Comparison of ENCODE assay signal across 21 mouse cellular contexts in genomic region chr3:83987533-83988112, GRCm38 (mm10). TPM values are rescaled to one million over a fixed set of nuclear protein-coding genes. Genes with fewer than 3 reads are reported as not detected.
DNase-seq lines count a peak whose midpoint lies in the region; ATAC-seq lines count a peak whose summit lies in the region.
"Had no signal": no experiment of that assay in that cellular context is flagged by ENCODE, and none has a peak within 500 bp of the region (broad histone marks: within the 10 kb centered on the region; RNA-seq: fewer than 3 reads in every experiment).

No protein-coding gene starts in this region.

- WGBS in limb, embryonic 12.5 days = 63% methylated on average over 8 of the region's 8 CpGs
- WGBS in limb, embryonic 10.5 days = 79% methylated on average over 8 of the region's 8 CpGs
- 51% methylated on average over 8 of the region's 8 CpGs for WGBS in embryonic facial prominence, embryonic 14.5 days
- WGBS in limb, embryonic 13.5 days = 60% methylated on average over 8 of the region's 8 CpGs
- 67% methylated on average over 8 of the region's 8 CpGs for WGBS in stomach, embryonic 15.5 days

- H3K27ac ChIP-seq in limb, embryonic 12.5 days = peak overlapping the region; percentile 29; the same call in 1 of the 2 replicates
- no peak overlapping the region for H3K27ac ChIP-seq in limb, embryonic 10.5 days
- H3K27ac ChIP-seq in embryonic facial prominence, embryonic 14.5 days (replicated peaks; ENCODE audit: low read depth, low read length) = peak overlapping the region; percentile 34
- no peak overlapping the region for H3K27ac ChIP-seq in limb, embryonic 13.5 days
- peak overlapping the region; percentile 48 for H3K27ac ChIP-seq in stomach, embryonic 15.5 days
- H3K27ac ChIP-seq: hindbrain, embryonic 15.5 days; liver, embryonic 14.5 days had no signal

- H3K4me3 ChIP-seq in limb, embryonic 12.5 days (replicated peaks) = no peak overlapping the region
- H3K4me3 ChIP-seq in limb, embryonic 10.5 days = no peak overlapping the region
- H3K4me3 ChIP-seq in embryonic facial prominence, embryonic 14.5 days (ENCODE audit: low read depth, low read length) = no peak overlapping the region
- H3K4me3 ChIP-seq in limb, embryonic 13.5 days = no peak overlapping the region
- no peak overlapping the region for H3K4me3 ChIP-seq in stomach, embryonic 15.5 days (replicated peaks)
- H3K4me3 ChIP-seq: heart, embryonic 13.5 days; hindbrain, embryonic 15.5 days; midbrain, embryonic 13.5 days had no signal

- no peak for ATAC-seq in limb, embryonic 12.5 days (ENCODE audit: insufficient number of reproducible peaks, insufficient read depth, low FRiP score, low TSS enrichment, low read depth)
- no peak for ATAC-seq in embryonic facial prominence, embryonic 14.5 days (ENCODE audit: low read depth)
- no peak for ATAC-seq in limb, embryonic 13.5 days (ENCODE audit: low FRiP score, low read depth)
- no peak for ATAC-seq in stomach, embryonic 15.5 days (ENCODE audit: insufficient read depth, low FRiP score, low read depth)
- ATAC-seq: midbrain, embryonic 13.5 days; Patski had no signal

- DNase-seq in limb, embryonic 10.5 days (ENCODE audit: low spot score) = no peak
- DNase-seq in embryonic facial prominence, embryonic 14.5 days (ENCODE audit: low spot score) = peak; percentile 64
- no peak for DNase-seq in adrenal gland, adult 8-10 months
- DNase-seq in layer of hippocampus, postnatal 10 days (ENCODE audit: low spot score in 2 of 2) = no peak
- DNase-seq in adrenal gland, postnatal 10 days = no peak
- DNase-seq: cerebellum, adult 18-20 months; heart, adult 18-20 months; heart, postnatal 4 days; kidney, adult 18-20 months; kidney, postnatal 10 days; left cerebral cortex, postnatal 4 days; right cerebral cortex, postnatal 14 days; spleen, adult 18-20 months had no signal

- H3K4me1 ChIP-seq in limb, embryonic 12.5 days (replicated peaks) = peaks cover 74% of the 10 kb centered on the region
- H3K4me1 ChIP-seq in limb, embryonic 10.5 days = peaks cover 83% of the 10 kb centered on the region
- peaks cover 46% of the 10 kb centered on the region for H3K4me1 ChIP-seq in embryonic facial prominence, embryonic 14.5 days (ENCODE audit: control insufficient read depth, insufficient read depth, low read length)
- peaks cover 79% of the 10 kb centered on the region for H3K4me1 ChIP-seq in limb, embryonic 13.5 days
- peaks cover 43% of the 10 kb centered on the region for H3K4me1 ChIP-seq in stomach, embryonic 15.5 days

- no peaks in the 10 kb centered on the region for H3K36me3 ChIP-seq in limb, embryonic 12.5 days
- 0 out of 2 replicates have a peak, but pooled peaks cover 5% of the 10 kb centered on the region for H3K36me3 ChIP-seq in limb, embryonic 10.5 days
- no peaks in the 10 kb centered on the region for H3K36me3 ChIP-seq in embryonic facial prominence, embryonic 14.5 days (ENCODE audit: control insufficient read depth, insufficient read depth, low read length)
- H3K36me3 ChIP-seq in limb, embryonic 13.5 days = no peaks in the 10 kb centered on the region
- H3K36me3 ChIP-seq in stomach, embryonic 15.5 days = no peaks in the 10 kb centered on the region
- H3K36me3 ChIP-seq: heart, embryonic 13.5 days; hindbrain, embryonic 15.5 days; midbrain, embryonic 13.5 days had no signal

- H3K4me2 ChIP-seq in limb, embryonic 12.5 days = no peak overlapping the region
- no peak overlapping the region for H3K4me2 ChIP-seq in embryonic facial prominence, embryonic 14.5 days (ENCODE audit: low read depth, low read length)
- peak overlapping the region; percentile 25 for H3K4me2 ChIP-seq in limb, embryonic 13.5 days (replicated peaks)
- no peak overlapping the region for H3K4me2 ChIP-seq in stomach, embryonic 15.5 days
- H3K4me2 ChIP-seq: heart, embryonic 13.5 days; hindbrain, embryonic 15.5 days; midbrain, embryonic 13.5 days had no signal

- no peaks in the 10 kb centered on the region for H3K9me3 ChIP-seq in limb, embryonic 12.5 days
- H3K9me3 ChIP-seq in limb, embryonic 10.5 days (replicated peaks) = no peaks in the 10 kb centered on the region
- H3K9me3 ChIP-seq in embryonic facial prominence, embryonic 14.5 days (ENCODE audit: control insufficient read depth, low read length) = no peaks in the 10 kb centered on the region
- no peaks in the 10 kb centered on the region for H3K9me3 ChIP-seq in limb, embryonic 13.5 days
- no peaks in the 10 kb centered on the region for H3K9me3 ChIP-seq in stomach, embryonic 15.5 days
- H3K9me3 ChIP-seq: heart, embryonic 13.5 days; hindbrain, embryonic 15.5 days; midbrain, embryonic 13.5 days had no signal

- H3K27me3 ChIP-seq in limb, embryonic 12.5 days = no peaks in the 10 kb centered on the region
- no peaks in the 10 kb centered on the region for H3K27me3 ChIP-seq in limb, embryonic 10.5 days (ENCODE audit: low read depth, poor library complexity, severe bottlenecking)
- H3K27me3 ChIP-seq in embryonic facial prominence, embryonic 14.5 days (replicated peaks; ENCODE audit: control insufficient read depth, insufficient read depth, low read length) = no peaks in the 10 kb centered on the region
- H3K27me3 ChIP-seq in limb, embryonic 13.5 days = no peaks in the 10 kb centered on the region
- H3K27me3 ChIP-seq in stomach, embryonic 15.5 days (replicated peaks) = no peaks in the 10 kb centered on the region
- H3K27me3 ChIP-seq: heart, embryonic 13.5 days; hindbrain, embryonic 15.5 days; midbrain, embryonic 13.5 days; Patski had no signal

- no peak overlapping the region for H3K9ac ChIP-seq in limb, embryonic 12.5 days (replicated peaks)
- H3K9ac ChIP-seq in embryonic facial prominence, embryonic 14.5 days (ENCODE audit: low read depth, low read length) = no peak overlapping the region
- no peak overlapping the region for H3K9ac ChIP-seq in limb, embryonic 13.5 days
- no peak overlapping the region for H3K9ac ChIP-seq in stomach, embryonic 15.5 days
- H3K9ac ChIP-seq: heart, embryonic 13.5 days; hindbrain, embryonic 15.5 days; liver, embryonic 14.5 days; midbrain, embryonic 13.5 days had no signal

RNA-seq across cellular contexts. Expression of gene Tmem131l, which starts 52.4 kb away (rescaled TPM):
- polyA plus RNA-seq in limb, embryonic 12.5 days (2016; fragmentation: Nextera tagmentation; extraction: Ambion mirVana) = 68.1 and 72.0 TPM in 2 replicates
- 79.5 and 84.5 TPM in 2 replicates for polyA plus RNA-seq in limb, embryonic 10.5 days (2016; fragmentation: Nextera tagmentation; extraction: Ambion mirVana)
- 46.5 and 61.2 TPM in 2 replicates for polyA plus RNA-seq in embryonic facial prominence, embryonic 14.5 days (2014; fragmentation: Nextera tagmentation; extraction: Ambion mirVana)
- 60.0 and 62.5 TPM in 2 replicates for polyA plus RNA-seq in limb, embryonic 13.5 days (2015; fragmentation: Nextera tagmentation; extraction: Ambion mirVana)
- polyA plus RNA-seq in stomach, embryonic 15.5 days (2015; fragmentation: Nextera tagmentation; extraction: Ambion mirVana) = 40.2 and 44.9 TPM in 2 replicates
- 10 to 100 TPM; 37.3 to 56.8 (median 50.1) TPM for total RNA-seq in adrenal gland, adult 8-10 months (2022)
- 10 to 100 TPM; 45.4 to 47.6 TPM for total RNA-seq in layer of hippocampus, postnatal 10 days (2021)
- 10 to 100 TPM; 44.9 to 61.7 TPM for total RNA-seq in adrenal gland, postnatal 10 days (2021)

Comparison
In these comparisons a context has a peak if more than half of its experiments do, and no peak if none do; other contexts are left out.
1. H3K27ac ChIP-seq: peak in limb, embryonic 12.5 days (single experiment), embryonic facial prominence, embryonic 14.5 days (single experiment) and stomach, embryonic 15.5 days (single experiment); none in limb, embryonic 10.5 days (single experiment) and limb, embryonic 13.5 days (single experiment).